Mouse (Mus musculus): Measurements from ENCODE around the gene Olfr498.

The Olfr498 gene

DNA sequence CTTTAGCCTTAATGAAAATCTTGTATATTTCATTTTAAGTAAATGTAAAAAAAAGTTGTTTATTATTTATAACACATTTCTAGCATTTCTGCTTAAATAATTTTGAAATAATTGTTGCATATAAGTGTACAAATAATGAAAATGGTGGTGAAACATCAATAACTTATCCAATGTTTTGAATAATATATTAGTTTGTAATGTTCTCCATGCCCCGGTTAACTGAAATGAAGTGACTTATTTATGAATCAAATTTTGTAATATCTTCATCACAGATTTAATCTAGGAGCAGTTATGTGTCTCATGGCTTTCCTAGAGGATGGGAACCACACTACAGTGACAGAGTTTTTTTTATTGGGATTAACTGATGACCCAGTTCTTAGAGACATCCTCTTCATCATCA, at the start of gene Olfr498:
Gene Olfr498, plus strand, starts transcription at position 301 of the 400 bp plus-strand sequence.
- DNase-seq (ENCODE audit: low read depth, low spot score), result no peak

DNA sequence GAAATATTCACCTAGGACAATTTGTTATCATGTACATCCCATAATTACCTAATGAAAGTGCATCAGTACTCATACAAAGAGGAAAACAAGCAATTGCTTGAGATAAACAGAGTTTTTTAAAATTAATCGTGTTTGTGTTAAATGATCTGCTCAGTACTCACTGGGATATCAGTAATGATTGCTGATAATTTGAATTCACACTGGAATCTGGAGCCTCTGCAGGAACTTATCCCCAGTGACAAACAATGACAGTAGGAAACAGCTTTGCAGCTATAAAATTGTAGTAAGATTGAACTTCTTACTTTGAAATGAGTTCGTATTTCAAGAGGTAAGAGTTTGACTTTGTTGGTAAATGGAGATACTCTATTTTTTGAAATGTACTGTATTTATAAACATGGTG, 45.0 kb upstream of the Olfr498 start, which contains the start of gene Olfr497:
Gene Olfr497, plus strand, starts transcription at position 301 of the 400 bp plus-strand sequence.
- DNase-seq (ENCODE audit: low read depth, low spot score), result no peak

All from ZHBTc4 (cell line).